Mouse (Mus musculus) G1E (cell line): ENCODE measurements around the gene Defa33. TPM values are rescaled to one million over a fixed set of nuclear protein-coding genes. Genes with fewer than 3 reads are reported as not detected.
"Not testable (repeated sequence)": the region's sequence is repeated elsewhere in the genome, so short reads cannot be mapped to it uniquely, and the experiment has no call there.

Experiments
- ATAC-seq: 2 replicates; pipeline ENCODE4 v1.8.0; 2016; ENCODE audit warnings: mild to moderate bottlenecking; ENCODE audit not compliant: insufficient number of reproducible peaks, poor library complexity, low FRiP score, severe bottlenecking; ENCODE audit errors: extremely low read depth
- DNase-seq: peaks from one replicate; pipeline ENCODE4 v3.0.0; 2012; ENCODE audit warnings: low spot score
- H3K27me3 ChIP-seq: 2 replicates; pipeline ENCODE4 v1.6.1; 2012; ENCODE audit warnings: mild to moderate bottlenecking, low read length, inconsistent platforms; ENCODE audit not compliant: insufficient read depth
- H3K36me3 ChIP-seq: replicated peaks from 2 replicates; pipeline ENCODE3; 2012; ENCODE audit warnings: mild to moderate bottlenecking, inconsistent platforms
- H3K4me1 ChIP-seq: 2 replicates; pipeline ENCODE4 v1.6.1; 2012; ENCODE audit warnings: low read depth, low read length, inconsistent platforms, mixed read lengths; ENCODE audit not compliant: insufficient read depth
- H3K4me3 ChIP-seq: 2 replicates; pipeline ENCODE4 v1.5.1; 2012; ENCODE audit warnings: low read depth, mild to moderate bottlenecking, inconsistent platforms, low read length, moderate library complexity, mixed read lengths
- H3K9me3 ChIP-seq: replicated peaks from 2 replicates; pipeline ENCODE4 v1.6.1; 2012; ENCODE audit warnings: inconsistent platforms
- polyA plus RNA-seq: library from polyadenylated mRNA; stranded (reverse); fragments of >175 nt; gene quantifications from 2 replicates; pipeline ENCODE4 v1.2.3, GENCODE M21; 2012
- total RNA-seq, 2 experiments: library from RNA; stranded (forward) in 1 of 2; stranded (reverse) in 1 of 2; fragments of 200-1000 nt in 1 of 2; fragments of >200 nt in 1 of 2; fragmentation: Nextera tagmentation in 1 of 2; gene quantifications; 2 replicates each; pipeline ENCODE4 v1.2.3; 2014 to 2017

Gene Defa33
- not detected in 2 replicates for total RNA-seq (2014; fragmentation: Nextera tagmentation)
- not detected in 2 replicates for total RNA-seq (2017)
- not detected in 2 replicates for polyA plus RNA-seq

DNA sequence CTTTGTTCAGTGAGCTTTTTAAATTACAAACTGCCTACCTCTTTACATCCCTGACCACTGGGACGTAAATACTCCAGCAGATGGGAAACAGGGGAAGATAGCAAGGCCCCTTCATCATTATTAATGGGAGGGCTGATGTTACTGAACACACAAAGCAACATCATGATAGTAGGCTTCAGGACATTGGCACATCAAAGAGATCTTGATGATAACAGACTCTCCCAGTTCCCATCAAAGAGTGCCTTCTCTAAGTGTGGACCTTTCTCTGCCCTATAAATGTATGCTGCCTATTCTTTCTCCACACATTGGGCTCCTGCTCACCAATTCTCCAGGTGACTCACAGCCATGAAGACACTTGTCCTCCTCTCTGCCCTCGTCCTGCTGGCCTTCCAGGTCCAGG, at the start of gene Defa33:
Gene Defa33 (plus strand): TSS at position 301 of the 400 bp plus-strand sequence.
- ATAC-seq, H3K36me3 ChIP-seq, H3K4me1 ChIP-seq, H3K4me3 ChIP-seq, H3K9me3 ChIP-seq, H3K27me3 ChIP-seq, DNase-seq: not testable (repeated sequence)

DNA sequence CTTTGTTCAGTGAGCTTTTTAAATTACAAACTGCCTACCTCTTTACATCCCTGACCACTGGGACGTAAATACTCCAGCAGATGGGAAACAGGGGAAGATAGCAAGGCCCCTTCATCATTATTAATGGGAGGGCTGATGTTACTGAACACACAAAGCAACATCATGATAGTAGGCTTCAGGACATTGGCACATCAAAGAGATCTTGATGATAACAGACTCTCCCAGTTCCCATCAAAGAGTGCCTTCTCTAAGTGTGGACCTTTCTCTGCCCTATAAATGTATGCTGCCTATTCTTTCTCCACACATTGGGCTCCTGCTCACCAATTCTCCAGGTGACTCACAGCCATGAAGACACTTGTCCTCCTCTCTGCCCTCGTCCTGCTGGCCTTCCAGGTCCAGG, 13.4 kb upstream of the Defa33 start, which contains the start of gene Defa2:
Gene Defa2 (plus strand): TSS at position 301 of the 400 bp plus-strand sequence.
- H3K4me1 ChIP-seq, ATAC-seq, H3K4me3 ChIP-seq, H3K36me3 ChIP-seq, DNase-seq, H3K27me3 ChIP-seq, H3K9me3 ChIP-seq: not testable (repeated sequence)

DNA sequence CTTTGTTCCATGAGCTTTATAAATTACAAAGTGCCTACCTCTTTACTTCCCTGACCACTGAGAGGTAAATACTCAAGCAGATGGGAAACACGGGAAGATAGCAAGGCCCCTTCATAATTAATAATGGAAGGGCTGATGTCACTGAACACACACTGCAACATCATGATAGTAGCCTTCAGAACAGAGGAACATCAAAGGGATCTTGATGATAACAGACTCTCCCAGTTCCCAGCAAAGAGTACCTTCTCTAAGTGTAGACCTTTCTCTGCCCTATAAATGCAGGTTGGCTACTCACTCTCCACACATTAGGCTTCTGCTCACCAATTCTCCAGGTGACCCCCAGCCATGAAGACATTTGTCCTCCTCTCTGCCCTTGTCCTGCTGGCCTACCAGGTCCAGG, 35.5 kb downstream of the Defa33 start, which contains the start of gene Defa36:
Gene Defa36 (plus strand): TSS at position 301 of the 400 bp plus-strand sequence.
- not testable (repeated sequence) for H3K4me1 ChIP-seq, H3K4me3 ChIP-seq, H3K27me3 ChIP-seq, H3K36me3 ChIP-seq, ATAC-seq, H3K9me3 ChIP-seq, DNase-seq

Other genes starting within 250 kb of the Defa33 start
- not detected in 2 replicates for gene Defa22, start 229.5 kb upstream of the Defa33 start, total RNA-seq (2014; fragmentation: Nextera tagmentation)
- not detected in 2 replicates for gene Defa22, start 229.5 kb upstream of the Defa33 start, total RNA-seq (2017)
- not detected in 2 replicates for gene Defa22, start 229.5 kb upstream of the Defa33 start, polyA plus RNA-seq
- gene Defa31, start 200.2 kb upstream of the Defa33 start, total RNA-seq (2014; fragmentation: Nextera tagmentation), result not detected in 2 replicates
- gene Defa31, start 200.2 kb upstream of the Defa33 start, total RNA-seq (2017), result not detected in 2 replicates
- gene Defa31, start 200.2 kb upstream of the Defa33 start, polyA plus RNA-seq, result not detected in 2 replicates
- gene Gm15293, start 190.2 kb upstream of the Defa33 start, total RNA-seq (2014; fragmentation: Nextera tagmentation), result not detected in 2 replicates
- gene Gm15293, start 190.2 kb upstream of the Defa33 start, total RNA-seq (2017), result not detected in 2 replicates
- gene Gm15293, start 190.2 kb upstream of the Defa33 start, polyA plus RNA-seq, result not detected in 2 replicates
- gene Gm15292, start 142.1 kb upstream of the Defa33 start, total RNA-seq (2014; fragmentation: Nextera tagmentation), result not detected in 2 replicates
- not detected in 2 replicates for gene Gm15292, start 142.1 kb upstream of the Defa33 start, total RNA-seq (2017)
- gene Gm15292, start 142.1 kb upstream of the Defa33 start, polyA plus RNA-seq, result not detected in 2 replicates
- gene Defa27, start 76.3 kb upstream of the Defa33 start, total RNA-seq (2014; fragmentation: Nextera tagmentation), result not detected in 2 replicates
- gene Defa27, start 76.3 kb upstream of the Defa33 start, total RNA-seq (2017), result not detected in 2 replicates
- not detected in 2 replicates for gene Defa27, start 76.3 kb upstream of the Defa33 start, polyA plus RNA-seq
- not detected in 2 replicates for gene Defa29, start 64.8 kb upstream of the Defa33 start, total RNA-seq (2014; fragmentation: Nextera tagmentation)
- gene Defa29, start 64.8 kb upstream of the Defa33 start, total RNA-seq (2017), result not detected in 2 replicates
- gene Defa29, start 64.8 kb upstream of the Defa33 start, polyA plus RNA-seq, result not detected in 2 replicates
- gene Defa2, start 13.3 kb upstream of the Defa33 start, total RNA-seq (2014; fragmentation: Nextera tagmentation), result not detected in 2 replicates
- gene Defa2, start 13.3 kb upstream of the Defa33 start, total RNA-seq (2017), result not detected in 2 replicates
- gene Defa2, start 13.3 kb upstream of the Defa33 start, polyA plus RNA-seq, result not detected in 2 replicates
- gene Defa36, start 35.6 kb downstream of the Defa33 start, total RNA-seq (2014; fragmentation: Nextera tagmentation), result not detected in 2 replicates
- gene Defa36, start 35.6 kb downstream of the Defa33 start, total RNA-seq (2017), result not detected in 2 replicates
- not detected in 2 replicates for gene Defa36, start 35.6 kb downstream of the Defa33 start, polyA plus RNA-seq
- not detected in 2 replicates for gene Gm7849, start 64.7 kb downstream of the Defa33 start, total RNA-seq (2014; fragmentation: Nextera tagmentation)
- not detected in 2 replicates for gene Gm7849, start 64.7 kb downstream of the Defa33 start, total RNA-seq (2017)
- gene Gm7849, start 64.7 kb downstream of the Defa33 start, polyA plus RNA-seq, result not detected in 2 replicates
- not detected in 2 replicates for gene Defa20, start 117.4 kb downstream of the Defa33 start, total RNA-seq (2014; fragmentation: Nextera tagmentation)
- not detected in 2 replicates for gene Defa20, start 117.4 kb downstream of the Defa33 start, total RNA-seq (2017)
- not detected in 2 replicates for gene Defa20, start 117.4 kb downstream of the Defa33 start, polyA plus RNA-seq
- gene Defa32, start 137.2 kb downstream of the Defa33 start, total RNA-seq (2014; fragmentation: Nextera tagmentation), result not detected in 2 replicates
- not detected in 2 replicates for gene Defa32, start 137.2 kb downstream of the Defa33 start, total RNA-seq (2017)
- not detected in 2 replicates for gene Defa32, start 137.2 kb downstream of the Defa33 start, polyA plus RNA-seq
- gene Defa37, start 173.6 kb downstream of the Defa33 start, total RNA-seq (2014; fragmentation: Nextera tagmentation), result not detected in 2 replicates
- not detected in 2 replicates for gene Defa37, start 173.6 kb downstream of the Defa33 start, total RNA-seq (2017)
- not detected in 2 replicates for gene Defa37, start 173.6 kb downstream of the Defa33 start, polyA plus RNA-seq
- gene Defa28, start 191.2 kb downstream of the Defa33 start, total RNA-seq (2014; fragmentation: Nextera tagmentation), result not detected in 2 replicates
- gene Defa28, start 191.2 kb downstream of the Defa33 start, total RNA-seq (2017), result not detected in 2 replicates
- not detected in 2 replicates for gene Defa28, start 191.2 kb downstream of the Defa33 start, polyA plus RNA-seq
- not detected in 2 replicates for gene Gm7861, start 202.7 kb downstream of the Defa33 start, total RNA-seq (2014; fragmentation: Nextera tagmentation)
- gene Gm7861, start 202.7 kb downstream of the Defa33 start, total RNA-seq (2017), result not detected in 2 replicates
- gene Gm7861, start 202.7 kb downstream of the Defa33 start, polyA plus RNA-seq, result not detected in 2 replicates
- not detected in 2 replicates for gene Defa26, start 226.4 kb downstream of the Defa33 start, total RNA-seq (2014; fragmentation: Nextera tagmentation)
- gene Defa26, start 226.4 kb downstream of the Defa33 start, total RNA-seq (2017), result not detected in 2 replicates
- not detected in 2 replicates for gene Defa26, start 226.4 kb downstream of the Defa33 start, polyA plus RNA-seq